Mouse (Mus musculus) c-Kit-positive CD71-negative TER-119-negative erythroid progenitor cells, embryonic 14.5 days (primary cell): ENCODE data around the gene Nudt13.

Experiments
- DNase-seq: peaks from one replicate; pipeline ENCODE4 v3.0.0-alpha.2; 2013; ENCODE audit warnings: low read depth

The Nudt13 gene

GRCm38 (mm10) chr14:20340149-20340548 lies 45.7 kb downstream of the Nudt13 start:
- peak; percentile 35 for DNase-seq

GRCm38 (mm10) chr14:20340866-20341265 lies 46.4 kb downstream of the Nudt13 start:
- no peak for DNase-seq

DNA sequence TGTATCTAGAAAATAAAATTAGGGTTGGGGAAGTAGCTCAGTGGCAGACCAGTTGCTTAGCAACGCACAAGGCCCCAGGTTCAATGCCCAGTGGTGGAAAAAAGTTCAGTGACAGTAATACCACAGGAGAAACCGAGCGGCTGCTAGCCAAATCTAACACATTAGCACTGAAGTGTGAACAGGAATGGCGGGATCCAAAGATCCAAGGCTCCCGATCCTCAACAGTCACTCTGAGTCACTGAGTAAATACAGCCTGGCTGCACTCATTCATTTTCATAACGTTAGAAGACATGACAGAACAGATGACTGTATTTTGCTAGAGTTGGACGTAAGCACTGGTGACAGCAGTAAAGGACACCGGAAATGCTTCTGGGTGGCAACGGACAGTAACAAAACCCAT lies 51.4 kb downstream of the Nudt13 start:
- DNase-seq = no peak

DNA sequence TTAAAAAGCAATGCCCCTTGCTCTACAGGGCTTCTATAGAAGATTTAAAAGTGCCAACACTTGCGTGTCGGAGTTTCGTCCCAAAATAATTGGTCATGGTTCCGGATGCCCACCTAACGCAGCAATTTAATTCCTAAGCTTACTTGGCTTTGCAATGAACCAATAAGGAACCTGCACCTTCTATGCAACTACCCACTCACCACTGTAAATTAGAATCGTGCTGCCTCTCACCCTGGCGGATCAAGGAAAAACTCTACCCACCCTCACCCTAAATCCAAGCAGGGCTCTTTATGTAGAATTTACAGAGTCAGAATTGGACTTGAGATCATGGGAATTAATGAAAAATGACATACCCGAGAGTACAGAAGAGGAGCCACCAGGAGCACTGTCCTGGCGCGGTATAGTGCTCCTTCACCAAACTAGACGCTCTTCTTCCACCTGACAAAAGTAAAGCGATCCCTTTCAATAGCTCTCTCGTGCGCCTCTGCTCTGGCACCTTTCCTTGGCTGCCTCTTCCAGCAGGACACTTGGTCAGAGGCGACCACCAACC lies 53.0 kb downstream of the Nudt13 start:
- DNase-seq = no peak

DNA sequence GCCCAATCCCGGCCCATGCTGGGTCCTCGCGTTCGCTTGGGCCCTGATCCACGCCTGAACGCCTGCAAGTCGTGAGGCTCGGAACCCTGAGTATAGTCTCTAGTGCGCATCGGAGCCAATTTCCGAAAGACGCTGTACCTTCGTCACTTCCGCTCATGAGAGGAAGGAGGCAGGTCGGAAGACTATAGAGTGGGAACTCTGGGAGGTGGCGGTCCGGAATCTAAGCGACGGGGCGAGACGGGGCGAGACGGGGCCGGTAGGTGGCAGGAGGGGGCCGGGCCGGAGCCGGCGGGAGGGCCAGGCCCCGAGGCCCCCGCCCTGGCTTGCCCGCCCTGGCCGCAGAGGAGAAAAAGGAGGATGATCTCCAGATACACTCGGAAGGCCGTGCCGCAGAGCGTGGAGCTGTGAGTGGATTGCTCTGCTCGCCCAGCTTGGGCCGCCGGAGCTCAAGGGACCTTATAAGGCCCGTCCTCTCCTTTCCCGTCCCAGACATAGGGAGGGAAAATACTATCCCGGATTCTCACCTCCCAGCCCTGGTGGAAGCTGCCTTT lies 53.6 kb downstream of the Nudt13 start, which contains the start of the genes Ecd and Fam149b:
TSS of gene Ecd (minus strand) at position 131 of the 551 bp plus-strand sequence.
TSS of gene Fam149b (plus strand) at position 172 of the 551 bp plus-strand sequence.
- peak; percentile 99 for DNase-seq

DNA sequence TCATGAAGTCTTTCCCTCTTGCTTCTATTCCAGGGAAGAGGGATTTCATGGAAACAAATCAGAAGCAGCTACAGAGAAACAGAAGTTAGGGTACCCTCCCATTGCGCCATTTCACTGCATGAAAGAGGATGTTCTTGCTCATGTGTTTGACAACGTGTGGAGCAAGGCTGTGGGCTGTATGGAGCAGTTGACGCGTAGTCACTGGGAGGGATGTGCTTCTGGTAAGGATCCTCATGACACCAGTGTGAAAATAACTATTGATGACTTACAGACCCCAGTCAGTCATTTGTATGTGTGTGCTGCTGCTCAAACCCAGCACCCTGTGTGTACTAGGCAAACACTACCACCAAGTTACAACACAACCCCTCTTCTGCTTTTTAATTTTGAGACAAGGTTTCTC lies 68.7 kb downstream of the Nudt13 start:
- DNase-seq = no peak
